Mouse (Mus musculus) embryonic facial prominence, embryonic 14.5 days (tissue): ENCODE data around the gene Klk10. TPM values are rescaled to one million over a fixed set of nuclear protein-coding genes. Genes with fewer than 3 reads are reported as not detected.

Experiments used
- ATAC-seq: fragments of 200-750 bp; cut with Nextera tagmentation; 2 replicates; pipeline ENCODE4 v1.8.0; 2017; ENCODE audit warnings: low read depth, moderate number of reproducible peaks, moderate TSS enrichment
- DNase-seq: peaks from one replicate; pipeline ENCODE4 v3.0.0-alpha.2; 2015; ENCODE audit warnings: low spot score
- H3K27ac ChIP-seq: fragments of 300-500 bp; sonication (generic); replicated peaks from 2 replicates; pipeline ENCODE4 v1.5.1; 2014; ENCODE audit warnings: low read depth, mild to moderate bottlenecking, low read length, moderate library complexity
- H3K27me3 ChIP-seq: fragments of 300-500 bp; sonication (generic); replicated peaks from 2 replicates; pipeline ENCODE4 v1.6.1; 2014; ENCODE audit warnings: low read length; ENCODE audit not compliant: control insufficient read depth, insufficient read depth
- H3K36me3 ChIP-seq: fragments of 300-500 bp; sonication (generic); 2 replicates; pipeline ENCODE4 v1.6.1; 2014; ENCODE audit warnings: low read length, mixed read lengths; ENCODE audit not compliant: control insufficient read depth, insufficient read depth
- H3K4me1 ChIP-seq: fragments of 300-500 bp; sonication (generic); 2 replicates; pipeline ENCODE4 v1.6.1; 2014; ENCODE audit warnings: antibody characterized with exemption, low read length; ENCODE audit not compliant: control insufficient read depth, insufficient read depth
- H3K4me2 ChIP-seq: fragments of 300-500 bp; sonication (generic); 2 replicates; pipeline ENCODE4 v1.6.1; 2014; ENCODE audit warnings: low read depth, mild to moderate bottlenecking, low read length, moderate library complexity, mixed read lengths
- H3K4me3 ChIP-seq: fragments of 300-500 bp; sonication (generic); 2 replicates; pipeline ENCODE4 v1.5.1; 2014; ENCODE audit warnings: low read depth, mild to moderate bottlenecking, low read length
- H3K9ac ChIP-seq: fragments of 300-500 bp; sonication (generic); 2 replicates; pipeline ENCODE4 v1.6.1; 2014; ENCODE audit warnings: low read depth, mild to moderate bottlenecking, low read length, moderate library complexity, mixed read lengths
- H3K9me3 ChIP-seq: fragments of 300-500 bp; sonication (generic); 2 replicates; pipeline ENCODE4 v1.6.1; 2016; ENCODE audit warnings: low read length; ENCODE audit not compliant: control insufficient read depth
- WGBS: fragments of 180-500 bp; shearing (Covaris S2); extraction: QIAGEN DNeasy Blood & Tissue Kit; methylation state at CpG from one replicate; pipeline ENCODE4 v1.1.7; 2014; 5-methylcytosine and 5-hydroxymethylcytosine counted together
- polyA plus RNA-seq: library from polyadenylated mRNA; unstranded; fragments of >200 nt; fragmentation: Nextera tagmentation; extraction: Ambion mirVana; gene quantifications from 2 replicates; pipeline ENCODE4 v1.2.1, GENCODE M21; 2014

Klk10 gene
- polyA plus RNA-seq, 1 experiment from 2014 or later, result 17.2 TPM

- H3K9ac ChIP-seq, result no peak overlapping the region
- no peak overlapping the region for H3K27ac ChIP-seq
- ATAC-seq (no peak), DNase-seq (no peak)
- no peak overlapping the region for H3K4me3 ChIP-seq
- H3K4me2 ChIP-seq, result no peak overlapping the region
- no peaks in the 10 kb centered on the region for H3K36me3 ChIP-seq
- peaks cover 16% of the 10 kb centered on the region for H3K27me3 ChIP-seq
- no peaks in the 10 kb centered on the region for H3K4me1 ChIP-seq
- WGBS, result 62% methylated on average over 7 of the region's 7 CpGs
- no peaks in the 10 kb centered on the region for H3K9me3 ChIP-seq
Measured at GRCm38 (mm10) chr7:43799876-43800275, 19.0 kb downstream of the Klk10 start.

- no peak within 1 kb of the TSS for H3K4me2 ChIP-seq
- H3K27ac ChIP-seq, result no peak within 1 kb of the TSS
- no peak within 1 kb of the TSS for H3K9ac ChIP-seq
- ATAC-seq (no peak), DNase-seq (no peak)
- H3K4me3 ChIP-seq, result no peak within 1 kb of the TSS
- no peaks in the 10 kb centered on the region for H3K27me3 ChIP-seq
- H3K9me3 ChIP-seq, result no peaks in the 10 kb centered on the region
- 51% methylated on average over 4 of the region's 5 CpGs for WGBS
- no peaks in the 10 kb centered on the region for H3K4me1 ChIP-seq
- H3K36me3 ChIP-seq, result no peaks in the 10 kb centered on the region
Measured at GRCm38 (mm10) chr7:43810994-43811393, 30.2 kb downstream of the Klk10 start, which contains the start of gene Klk7. Klk7 (plus strand) TSS chr7:43811294.

- no peak overlapping the region for H3K4me3 ChIP-seq
- no peaks in the 10 kb centered on the region for H3K9me3 ChIP-seq
- no peaks in the 10 kb centered on the region for H3K4me1 ChIP-seq
- H3K27me3 ChIP-seq, result no peaks in the 10 kb centered on the region
- H3K4me2 ChIP-seq, result no peak overlapping the region
- H3K9ac ChIP-seq, result no peak overlapping the region
- no peak overlapping the region for H3K27ac ChIP-seq
- DNase-seq (no peak), ATAC-seq (no peak)
- WGBS, result 88% methylated on average over 7 of the region's 7 CpGs
- H3K36me3 ChIP-seq, result no peaks in the 10 kb centered on the region
Measured at GRCm38 (mm10) chr7:43815211-43815610, 34.4 kb downstream of the Klk10 start.

- no peak overlapping the region for H3K27ac ChIP-seq
- H3K9me3 ChIP-seq, result no peaks in the 10 kb centered on the region
- H3K36me3 ChIP-seq, result no peaks in the 10 kb centered on the region
- no peaks in the 10 kb centered on the region for H3K4me1 ChIP-seq
- H3K9ac ChIP-seq, result no peak overlapping the region
- H3K4me2 ChIP-seq, result no peak overlapping the region
- H3K4me3 ChIP-seq, result no peak overlapping the region
- H3K27me3 ChIP-seq, result no peaks in the 10 kb centered on the region
- ATAC-seq (no peak), DNase-seq (no peak)
Measured at GRCm38 (mm10) chr7:43816746-43817145, 35.9 kb downstream of the Klk10 start.

- 90% methylated on average over 7 of the region's 7 CpGs for WGBS
- H3K9ac ChIP-seq, result no peak overlapping the region
- H3K36me3 ChIP-seq, result no peaks in the 10 kb centered on the region
- H3K9me3 ChIP-seq, result no peaks in the 10 kb centered on the region
- no peak overlapping the region for H3K4me2 ChIP-seq
- no peak overlapping the region for H3K4me3 ChIP-seq
- H3K27me3 ChIP-seq, result no peaks in the 10 kb centered on the region
- no peak for ATAC-seq
- no peak for DNase-seq
- H3K27ac ChIP-seq, result no peak overlapping the region
- H3K4me1 ChIP-seq, result no peaks in the 10 kb centered on the region
Measured at GRCm38 (mm10) chr7:43821581-43821980, 40.7 kb downstream of the Klk10 start.

- DNase-seq (no peak), ATAC-seq (no peak)
- no peaks in the 10 kb centered on the region for H3K36me3 ChIP-seq
- no peak within 1 kb of the TSS for H3K9ac ChIP-seq
- no peaks in the 10 kb centered on the region for H3K9me3 ChIP-seq
- H3K4me3 ChIP-seq, result no peak within 1 kb of the TSS
- H3K27me3 ChIP-seq, result no peaks in the 10 kb centered on the region
- no peak within 1 kb of the TSS for H3K4me2 ChIP-seq
- no peak within 1 kb of the TSS for H3K27ac ChIP-seq
- 57% methylated on average over 10 of the region's 10 CpGs for WGBS
- no peaks in the 10 kb centered on the region for H3K4me1 ChIP-seq
Measured at GRCm38 (mm10) chr7:43824199-43824598, 43.4 kb downstream of the Klk10 start, which contains the start of gene Klk6. Klk6 (plus strand) TSS chr7:43824499.

- ATAC-seq (no peak), DNase-seq (no peak)
- no peaks in the 10 kb centered on the region for H3K36me3 ChIP-seq
- no peak overlapping the region for H3K27ac ChIP-seq
- WGBS, result 85% methylated on average over 5 of the region's 5 CpGs
- no peaks in the 10 kb centered on the region for H3K9me3 ChIP-seq
- H3K4me1 ChIP-seq, result no peaks in the 10 kb centered on the region
- no peaks in the 10 kb centered on the region for H3K27me3 ChIP-seq
- H3K9ac ChIP-seq, result no peak overlapping the region
- H3K4me2 ChIP-seq, result no peak overlapping the region
- no peak overlapping the region for H3K4me3 ChIP-seq
Measured at GRCm38 (mm10) chr7:43826056-43826455, 45.2 kb downstream of the Klk10 start.

- Histone ChIP-seq H3K4me3 (no peak overlapping the region), H3K36me3 (no peaks in the 10 kb centered on the region), H3K27me3 (no peaks in the 10 kb centered on the region), H3K4me1 (no peaks in the 10 kb centered on the region), H3K9me3 (no peaks in the 10 kb centered on the region), H3K9ac (no peak overlapping the region), H3K27ac (no peak overlapping the region), H3K4me2 (no peak overlapping the region)
- ATAC-seq, result no peak
- DNase-seq, result no peak
- 82% methylated on average over 4 of the region's 4 CpGs for WGBS
Measured at GRCm38 (mm10) chr7:43827706-43828105, 46.9 kb downstream of the Klk10 start.

- Histone ChIP-seq H3K36me3 (no peaks in the 10 kb centered on the region), H3K9me3 (no peaks in the 10 kb centered on the region), H3K27ac (no peak overlapping the region), H3K4me3 (no peak overlapping the region), H3K9ac (no peak overlapping the region), H3K27me3 (no peaks in the 10 kb centered on the region), H3K4me1 (no peaks in the 10 kb centered on the region), H3K4me2 (no peak overlapping the region)
- 85% methylated on average over 8 of the region's 8 CpGs for WGBS
- DNase-seq (no peak), ATAC-seq (no peak)
Measured at GRCm38 (mm10) chr7:43829006-43829405, 48.2 kb downstream of the Klk10 start.
